Mouse (Mus musculus) cerebellum, postnatal 10 days (tissue): ENCODE data around the gene Prkaa2.

Source experiments
- DNase-seq, 2 experiments: peaks; one replicate each; pipeline ENCODE4 v3.0.0; 2021; ENCODE audit warnings: mixed read lengths in 2 of 2

Gene Prkaa2

GRCm38 (mm10) chr4:105108641-105109198 is 970 bp downstream of the Prkaa2 start:
- no peak for DNase-seq

- DNase-seq, result no peak
Measured at GRCm38 (mm10) chr4:105107943-105108640, 1.6 kb downstream of the Prkaa2 start.

GRCm38 (mm10) chr4:105104099-105104872 is 5.4 kb downstream of the Prkaa2 start:
- DNase-seq, result no peak

- DNase-seq, result no peak
Measured at GRCm38 (mm10) chr4:105101337-105101688, 8.4 kb downstream of the Prkaa2 start.

- peak; percentile 77 to 82 for DNase-seq
Measured at GRCm38 (mm10) chr4:105100508-105101336, 9.0 kb downstream of the Prkaa2 start.

GRCm38 (mm10) chr4:105098660-105099059 is 11.0 kb downstream of the Prkaa2 start:
- DNase-seq, result no peak

GRCm38 (mm10) chr4:105098158-105098557 is 11.5 kb downstream of the Prkaa2 start:
- DNase-seq, result no peak

GRCm38 (mm10) chr4:105095316-105095715 is 14.4 kb downstream of the Prkaa2 start:
- DNase-seq, result peak; percentile 71 to 77

- peak; percentile 46 to 72 for DNase-seq
Measured at GRCm38 (mm10) chr4:105093951-105094350, 15.7 kb downstream of the Prkaa2 start.

GRCm38 (mm10) chr4:105090417-105090816 is 19.3 kb downstream of the Prkaa2 start:
- DNase-seq, result no peak

- DNase-seq, result no peak
Measured at GRCm38 (mm10) chr4:105089386-105089785, 20.3 kb downstream of the Prkaa2 start.

GRCm38 (mm10) chr4:105088671-105089070 is 21.0 kb downstream of the Prkaa2 start:
- no peak for DNase-seq

- no peak for DNase-seq
Measured at GRCm38 (mm10) chr4:105076152-105076551, 33.5 kb downstream of the Prkaa2 start.

GRCm38 (mm10) chr4:105071761-105072427 is 37.8 kb downstream of the Prkaa2 start:
- no peak for DNase-seq

GRCm38 (mm10) chr4:105070982-105071381 is 38.7 kb downstream of the Prkaa2 start:
- peak; percentile 94 for DNase-seq

GRCm38 (mm10) chr4:105051291-105051690 is 58.4 kb downstream of the Prkaa2 start:
- no peak for DNase-seq

GRCm38 (mm10) chr4:105050041-105050440 is 59.6 kb downstream of the Prkaa2 start:
- no peak for DNase-seq

GRCm38 (mm10) chr4:105034259-105034658 is 75.4 kb downstream of the Prkaa2 start:
- peak in 1 of 2 experiments; percentile 49 for DNase-seq

- DNase-seq, result peak; percentile 39 to 45
Measured at GRCm38 (mm10) chr4:105033153-105033552, 76.5 kb downstream of the Prkaa2 start.

- no peak for DNase-seq
Measured at GRCm38 (mm10) chr4:105031104-105031503, 78.6 kb downstream of the Prkaa2 start.

- no peak for DNase-seq
Measured at GRCm38 (mm10) chr4:105027278-105027677, 82.4 kb downstream of the Prkaa2 start.

GRCm38 (mm10) chr4:105016006-105016613 is 93.6 kb downstream of the Prkaa2 start:
- no peak for DNase-seq
